Mouse (Mus musculus) ovary, postnatal 36 days (tissue): ENCODE measurements around the gene Nap1l4.
A peak's percentile ranks its signal among the peaks of the same experiment; 100 is the strongest.

ENCODE experiments used
- DNase-seq: peaks from one replicate; pipeline ENCODE4 v3.0.0; 2022; ENCODE audit warnings: low spot score, mixed read lengths

Nap1l4 gene

DNA sequence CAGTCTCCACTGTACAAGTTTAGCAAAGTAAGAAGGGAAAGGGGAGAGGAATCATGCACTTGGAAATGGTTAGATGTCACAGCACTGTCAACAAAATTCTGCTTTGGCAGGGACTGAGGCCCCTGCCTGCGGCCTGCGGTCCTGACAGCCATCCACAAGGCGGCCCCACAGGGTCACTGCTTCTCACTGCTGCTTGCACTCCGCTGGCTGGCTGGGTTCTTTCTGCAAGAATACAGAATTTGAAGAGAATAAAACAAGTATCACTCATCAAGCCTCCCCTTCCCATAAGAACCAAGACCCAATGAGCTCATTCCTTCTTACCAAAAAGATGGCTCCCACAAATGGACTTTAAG is 34.5 kb downstream of the Nap1l4 start:
- DNase-seq: no peak

DNA sequence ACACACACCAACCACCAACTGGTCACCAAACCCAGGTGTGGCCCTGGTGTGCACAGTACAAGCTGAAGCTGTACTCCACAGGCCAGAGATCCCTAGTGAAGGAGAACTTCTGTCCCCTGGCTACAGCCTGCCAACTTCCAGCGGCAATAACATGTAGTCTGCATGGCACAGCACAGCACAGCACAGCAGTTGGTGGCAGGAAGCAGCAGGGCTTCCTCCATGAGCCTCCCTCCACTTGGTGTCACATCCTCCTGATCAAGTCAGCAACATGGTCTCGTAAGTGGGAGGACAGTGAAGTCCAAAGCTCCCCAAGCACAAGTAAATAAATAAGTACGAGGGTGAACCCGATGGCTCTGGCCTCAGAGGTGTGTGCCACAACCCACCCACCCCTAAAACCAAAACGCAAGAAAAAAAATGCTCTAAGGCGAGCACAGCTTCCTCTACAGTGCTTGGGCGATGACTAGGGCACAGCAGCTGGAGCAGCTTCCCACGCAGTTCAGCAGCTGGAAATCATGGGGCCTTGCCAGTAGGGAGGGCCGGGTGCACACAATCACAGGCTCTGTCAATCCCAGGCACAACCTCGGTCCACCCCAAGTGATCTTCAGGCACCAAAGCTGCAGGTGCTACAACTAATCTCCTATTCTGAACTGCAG is 35.0 kb downstream of the Nap1l4 start:
- DNase-seq: no peak

DNA sequence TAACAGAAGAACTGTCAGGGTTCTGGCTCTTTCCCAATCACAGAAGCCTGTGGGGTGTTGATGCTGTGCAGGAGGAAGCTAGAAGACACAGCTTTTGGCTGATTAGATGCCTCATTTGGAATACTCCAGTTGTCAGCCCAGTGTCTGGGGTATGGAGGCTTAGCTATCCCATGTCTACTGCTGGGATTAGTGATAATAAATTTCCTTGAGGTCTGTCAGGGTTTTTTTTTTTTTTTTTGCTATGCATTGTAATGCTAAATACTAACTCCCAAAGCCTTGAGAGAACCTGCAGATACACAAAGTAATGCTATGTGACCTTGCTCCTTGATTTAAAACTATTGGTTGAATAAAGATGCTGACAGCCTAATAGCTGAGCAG is 37.6 kb downstream of the Nap1l4 start:
- no peak for DNase-seq

DNA sequence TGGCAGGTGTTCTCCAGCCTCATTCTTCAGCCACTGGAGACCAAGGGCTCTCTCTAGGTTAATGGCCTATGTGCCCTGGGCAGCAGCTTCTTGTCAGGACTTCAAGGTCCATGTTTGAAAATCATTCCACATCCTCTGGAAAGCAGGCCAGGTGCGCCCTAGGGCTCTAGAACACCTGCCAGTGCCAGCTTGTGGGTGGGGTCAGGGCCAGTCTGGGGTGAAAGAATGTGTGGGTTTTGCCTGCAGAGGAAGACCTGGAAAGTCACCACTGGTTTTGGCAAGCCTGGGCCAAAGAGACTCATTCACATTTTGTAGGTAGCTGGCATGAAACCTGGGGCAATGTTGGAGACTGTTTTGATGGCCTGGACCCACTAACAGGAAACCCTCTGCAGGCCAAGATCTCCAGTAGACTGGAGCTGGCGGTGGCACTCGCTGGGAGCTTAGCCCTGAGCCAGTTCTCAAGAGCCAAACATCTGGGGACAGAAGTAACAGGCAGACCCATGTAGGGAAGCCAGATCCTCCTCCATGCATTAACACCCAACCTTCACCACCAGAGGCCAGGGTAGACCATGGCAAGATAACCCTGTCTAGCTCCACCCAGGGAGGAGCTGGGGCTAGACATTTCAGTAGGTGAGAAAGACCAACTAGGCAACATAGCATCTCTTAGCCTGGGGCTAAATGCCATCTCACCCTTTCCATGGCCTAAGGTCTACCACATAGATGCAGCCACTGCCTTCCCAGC is 38.1 kb downstream of the Nap1l4 start:
- DNase-seq: no peak

DNA sequence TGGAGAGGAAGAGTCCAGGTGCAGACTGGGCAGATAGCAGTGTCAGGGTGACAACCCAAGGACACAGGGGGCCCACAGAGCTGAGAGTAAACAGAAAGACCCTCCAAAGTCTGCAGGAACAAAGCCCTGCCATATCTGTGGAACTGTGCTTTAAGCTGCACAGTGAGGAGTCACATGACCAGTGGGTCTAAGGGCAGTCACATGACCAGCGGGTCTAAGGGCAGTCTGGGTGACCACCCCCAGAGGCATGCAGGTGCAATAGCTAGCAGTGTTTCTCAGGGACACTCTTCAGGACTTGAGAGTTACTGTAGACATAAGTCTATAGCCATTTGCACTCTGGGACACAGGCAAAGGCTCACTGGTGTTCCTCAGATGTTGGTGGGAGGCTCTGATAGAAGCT is 39.3 kb downstream of the Nap1l4 start:
- no peak for DNase-seq

DNA sequence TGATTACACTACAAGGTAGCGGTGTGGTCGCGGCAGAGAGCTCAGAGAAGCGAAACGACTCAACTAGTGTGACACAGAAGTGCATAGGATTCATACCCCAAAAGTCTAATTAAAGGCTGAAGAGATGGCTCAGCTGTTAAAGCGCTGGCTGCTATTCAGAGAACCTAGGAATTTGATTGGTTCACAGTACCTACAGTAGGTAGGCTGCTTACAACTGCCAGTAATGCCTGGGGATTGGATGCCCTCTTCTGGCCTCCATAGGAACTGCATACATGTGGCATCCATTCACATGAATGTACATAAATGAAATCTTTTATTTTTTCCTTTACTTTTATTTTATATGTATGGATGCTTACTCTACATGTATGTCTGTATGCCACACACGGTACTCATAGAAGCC is 42.2 kb downstream of the Nap1l4 start:
- DNase-seq: no peak

DNA sequence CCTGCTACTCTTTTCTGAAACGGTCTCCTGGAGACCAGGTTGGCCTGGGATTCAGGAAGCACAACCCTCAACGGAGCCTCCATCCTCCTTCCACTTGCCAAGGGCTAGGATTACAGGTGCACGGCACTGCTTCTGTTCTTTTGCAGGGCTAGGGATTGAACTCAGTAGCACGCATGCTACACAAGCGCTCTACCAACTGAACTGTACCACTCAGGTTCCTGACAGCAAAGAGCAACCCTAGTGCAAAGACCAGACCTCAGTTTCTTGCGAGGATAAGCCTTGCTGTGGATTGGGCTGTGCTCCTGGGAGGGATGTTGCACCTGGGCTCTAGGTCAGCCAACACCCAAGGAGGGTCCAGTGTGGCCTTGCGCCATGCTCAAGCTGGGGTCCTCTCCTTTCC is 42.6 kb downstream of the Nap1l4 start:
- DNase-seq: no peak

DNA sequence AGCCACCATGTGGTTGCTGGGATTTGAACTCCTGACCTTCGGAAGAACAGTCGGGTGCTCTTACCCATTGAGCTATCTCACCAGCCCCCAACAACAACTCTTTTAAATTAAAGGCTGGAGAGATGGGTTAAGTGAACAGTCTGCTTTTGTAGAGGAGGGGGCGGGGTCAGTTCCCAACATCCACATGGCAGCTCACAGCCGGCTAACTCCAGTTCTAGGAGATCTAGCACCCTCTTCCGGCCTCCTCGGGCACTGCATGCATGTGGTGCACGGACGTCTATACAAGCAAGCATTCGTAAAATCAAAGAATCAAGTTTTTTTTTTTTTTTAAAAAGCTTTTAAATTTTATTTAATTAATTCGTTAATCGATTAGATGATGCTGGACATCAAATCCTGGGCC is 43.1 kb downstream of the Nap1l4 start:
- peak; percentile 76 for DNase-seq

DNA sequence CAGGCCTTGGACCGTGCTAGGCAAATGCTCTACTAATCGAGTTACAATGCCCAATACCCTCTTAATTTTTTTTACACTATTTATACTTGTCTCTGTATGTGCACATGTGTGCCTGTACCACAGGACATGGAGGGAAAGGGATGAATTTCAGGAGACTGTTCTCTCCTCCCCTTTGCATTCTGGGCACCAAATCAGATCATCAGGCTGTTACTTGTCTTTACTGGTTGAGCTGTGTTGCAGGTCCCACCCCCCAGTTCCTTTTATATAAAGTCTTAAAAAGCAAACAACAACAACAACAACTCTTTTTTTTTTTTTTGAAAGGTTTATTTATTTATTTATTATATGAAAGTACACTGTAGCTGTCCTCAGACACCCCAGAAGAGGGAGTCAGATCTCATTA is 43.5 kb downstream of the Nap1l4 start:
- no peak for DNase-seq

DNA sequence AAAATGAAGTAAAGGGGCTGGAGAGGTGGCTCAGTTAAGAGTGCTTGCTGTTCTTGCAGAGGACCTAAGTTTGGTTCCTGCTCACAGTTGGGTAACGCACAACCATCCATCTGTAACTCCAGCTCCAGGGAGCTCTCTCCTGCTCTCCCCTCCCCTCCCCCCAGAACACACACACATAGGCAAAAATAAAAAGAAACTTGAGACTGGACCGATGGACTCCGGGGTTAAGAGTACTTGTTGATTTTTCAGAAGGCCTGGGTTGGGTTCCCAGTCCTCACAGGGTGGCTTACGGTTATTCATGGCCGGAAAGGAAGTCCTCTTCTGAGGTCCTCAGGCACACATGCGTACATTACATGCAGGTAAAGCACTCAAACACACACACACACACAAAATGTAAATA is 45.0 kb downstream of the Nap1l4 start:
- no peak for DNase-seq

DNA sequence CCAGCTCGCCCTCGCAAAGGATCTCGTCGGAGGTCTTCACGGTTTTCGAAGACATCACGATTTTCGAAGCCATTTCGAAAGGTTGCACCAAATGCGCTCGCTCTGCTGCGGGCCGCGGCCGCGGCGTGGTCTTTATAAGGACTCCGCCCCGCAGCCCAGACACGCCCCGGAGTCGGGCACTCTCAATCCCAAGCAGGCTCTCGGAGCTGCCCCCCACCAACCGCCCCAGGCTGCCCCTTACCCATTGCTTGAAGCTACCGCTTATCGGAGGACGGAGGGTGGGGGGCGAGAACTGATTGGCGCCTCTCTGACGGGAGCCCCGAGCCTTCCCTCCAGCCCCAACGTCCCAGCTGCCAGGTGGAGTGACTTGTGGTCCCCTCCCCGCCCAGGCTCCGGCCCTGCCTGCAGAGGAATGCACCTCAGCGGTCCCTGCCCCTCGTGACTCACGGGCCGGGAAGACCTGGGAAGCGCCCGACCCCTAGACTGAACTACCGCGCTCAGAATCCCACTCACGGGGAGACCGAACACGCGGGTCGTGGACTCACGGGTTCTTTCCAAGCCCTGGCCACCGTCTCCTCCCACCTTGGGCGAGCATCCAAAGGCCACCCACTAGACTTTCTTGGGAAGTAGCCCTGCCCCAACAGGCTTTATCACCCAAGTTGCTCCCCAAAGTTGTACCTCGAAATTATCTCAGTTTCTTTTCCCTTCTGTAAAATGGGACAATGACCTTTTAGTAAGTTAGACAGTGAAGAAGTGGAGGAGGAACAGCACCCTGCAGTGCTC is 46.3 kb downstream of the Nap1l4 start, which contains the start of gene Phlda2:
Gene Phlda2 (minus strand): TSS at position 733 of the 783 bp plus-strand sequence.
- peak; percentile 19 for DNase-seq

DNA sequence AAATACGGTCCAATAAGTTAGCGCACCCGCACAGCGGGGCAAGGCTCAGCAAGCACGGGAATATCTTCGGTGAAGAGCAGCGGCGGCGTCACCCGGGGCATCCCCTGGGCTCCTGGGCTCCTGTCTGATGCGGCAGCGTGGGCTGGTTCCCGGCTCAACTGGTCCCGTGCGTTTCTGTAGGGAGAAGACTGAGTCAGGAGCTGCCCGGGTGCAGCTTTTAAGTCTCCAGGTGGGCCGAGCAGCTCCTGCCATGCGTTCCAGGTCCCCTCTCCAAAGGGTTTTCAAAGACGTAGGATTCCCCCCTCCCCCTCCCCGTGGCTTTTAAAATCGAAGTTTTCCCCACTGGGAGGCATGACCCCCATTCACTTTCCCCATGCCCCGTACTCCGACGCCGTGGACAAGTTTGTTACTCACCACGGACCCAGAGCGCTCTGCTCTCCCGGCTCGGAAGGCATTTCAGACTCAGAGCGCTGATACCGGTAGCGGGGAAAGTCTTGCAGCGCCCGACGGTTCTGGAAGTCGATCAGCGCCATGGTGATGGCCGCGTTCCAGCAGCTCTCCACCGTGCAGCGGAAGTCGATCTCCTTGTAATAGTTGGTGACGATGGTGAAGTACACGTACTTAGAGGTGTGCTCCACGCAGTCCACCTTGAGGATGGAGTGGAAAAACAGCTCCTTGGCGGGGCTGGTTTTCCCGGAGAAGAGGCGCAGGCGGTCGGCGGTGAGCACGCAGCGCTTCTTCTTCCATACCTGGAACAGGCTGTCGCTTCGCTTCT is 47.1 kb downstream of the Nap1l4 start:
- peak; percentile 46 for DNase-seq

DNA sequence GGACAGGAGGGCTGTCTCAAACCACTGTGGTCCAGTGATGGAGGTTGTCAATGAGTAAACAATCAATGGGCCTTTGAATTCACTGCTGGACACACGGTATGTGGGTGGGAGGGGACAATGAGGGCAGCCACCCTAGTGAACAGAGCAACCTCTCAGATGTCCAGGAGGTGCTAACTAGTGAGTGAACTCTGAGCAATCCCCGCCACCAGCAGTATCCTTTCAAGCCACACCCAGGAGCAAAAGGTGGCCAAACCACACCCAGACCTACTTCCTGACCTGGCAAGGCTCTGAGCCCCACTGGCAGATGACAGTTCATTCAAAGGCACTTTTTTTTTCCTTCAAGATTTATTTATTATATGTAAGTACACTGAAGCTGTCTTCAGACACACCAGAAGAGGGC is 48.0 kb downstream of the Nap1l4 start:
- DNase-seq: no peak

DNA sequence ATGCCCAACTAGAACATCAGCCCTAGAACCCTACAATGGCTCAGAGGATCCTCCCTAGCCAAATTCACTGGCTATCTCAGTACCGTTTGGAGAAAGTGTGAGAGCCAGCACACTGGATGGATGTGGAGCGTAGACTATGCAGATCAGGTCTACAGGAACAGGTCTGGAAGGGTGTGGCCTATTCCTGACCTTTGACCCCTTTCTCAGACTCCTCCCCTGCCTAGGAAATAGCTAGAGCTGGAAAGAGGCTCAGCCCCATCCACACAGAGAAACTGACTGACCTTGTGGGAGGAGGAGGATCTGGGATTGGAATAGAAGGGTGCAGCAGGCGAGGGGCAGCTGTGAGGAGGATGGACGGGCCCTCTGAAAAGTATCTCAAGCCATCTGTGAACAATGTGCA is 50.3 kb downstream of the Nap1l4 start:
- DNase-seq: no peak

DNA sequence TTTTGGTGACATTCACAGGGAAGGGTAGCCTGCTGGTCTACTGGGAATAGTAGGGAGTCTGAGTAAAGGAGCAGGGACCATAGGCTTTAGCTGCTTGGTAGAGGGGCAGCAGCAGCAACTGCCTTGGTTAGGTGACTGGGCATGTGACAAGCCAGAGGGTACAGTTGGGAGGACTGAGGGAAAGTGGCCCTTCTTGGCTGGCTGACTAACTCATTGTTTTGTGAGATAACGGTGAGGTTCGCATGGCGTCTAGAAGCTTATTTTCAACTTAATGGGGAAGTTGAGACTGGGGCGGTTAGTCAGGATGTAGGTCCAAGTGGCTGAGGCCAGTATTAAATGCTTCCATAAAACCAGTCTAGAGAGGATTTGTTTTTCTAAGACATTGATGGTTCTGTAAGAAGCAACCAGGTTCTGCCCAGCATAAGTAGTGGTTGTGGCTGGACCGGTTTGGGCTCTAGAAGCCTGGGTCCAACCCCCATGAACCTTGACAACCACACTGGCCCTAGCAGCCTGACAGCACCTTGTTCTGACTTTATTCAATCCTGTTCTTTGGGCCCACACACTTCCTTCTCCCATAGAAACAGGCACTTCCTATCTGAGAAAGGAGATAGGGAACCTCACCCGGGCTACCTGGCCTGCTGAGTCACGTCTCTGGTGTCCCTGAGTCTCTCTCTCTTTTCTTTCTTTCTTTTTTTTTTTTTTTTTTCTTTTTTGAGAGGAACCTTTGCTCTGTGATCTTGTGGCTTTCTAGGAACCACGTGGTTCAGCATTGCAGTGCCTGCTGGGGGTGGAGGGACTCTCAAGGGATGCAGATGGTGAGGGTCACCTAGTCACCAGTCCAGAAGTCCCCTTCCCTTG is 53.6 kb downstream of the Nap1l4 start:
- no peak for DNase-seq

DNA sequence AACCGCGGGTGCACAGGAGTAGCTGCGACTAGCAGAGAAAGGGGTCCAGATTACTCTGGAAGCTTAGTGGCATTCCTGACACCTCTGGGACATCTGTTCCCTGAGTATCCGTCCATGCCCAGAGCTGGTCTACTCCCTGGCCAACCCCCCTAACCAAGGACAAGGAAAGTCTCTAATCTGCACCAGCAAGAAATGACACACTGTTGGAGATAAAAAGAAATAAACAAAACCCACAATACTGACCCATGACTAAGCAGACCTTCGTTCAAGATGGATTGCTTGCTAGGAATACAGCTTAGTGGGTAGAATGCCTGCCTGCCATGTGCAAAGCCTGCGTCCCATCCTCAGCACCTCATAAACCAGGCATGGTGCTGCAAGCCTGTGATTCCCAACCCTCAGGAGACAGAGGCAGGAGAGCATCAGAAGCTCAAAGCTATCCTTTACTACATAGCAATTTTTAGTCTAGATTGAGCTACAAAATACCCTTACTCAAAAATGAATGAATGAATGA is 55.2 kb downstream of the Nap1l4 start:
- no peak for DNase-seq

DNA sequence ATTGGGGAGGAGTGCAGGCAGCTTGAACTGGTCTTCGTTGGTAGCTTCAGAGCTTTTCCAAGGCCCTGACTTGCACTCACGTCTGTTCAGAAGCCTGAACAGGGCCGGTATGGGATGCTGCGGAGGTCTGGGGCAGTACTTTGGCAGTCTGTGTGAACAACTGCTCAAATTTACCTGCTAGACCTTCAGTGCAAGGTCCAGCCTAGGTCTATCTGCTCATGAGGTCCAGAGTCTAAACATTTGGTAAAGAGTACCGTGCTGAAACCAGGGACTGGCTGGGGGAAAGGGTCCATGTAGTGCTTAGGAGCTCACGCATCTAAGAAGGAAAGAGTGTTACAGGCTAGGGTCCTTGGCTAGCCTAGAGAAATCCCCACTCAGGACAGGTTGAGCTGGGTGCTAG is 59.2 kb downstream of the Nap1l4 start:
- no peak for DNase-seq

DNA sequence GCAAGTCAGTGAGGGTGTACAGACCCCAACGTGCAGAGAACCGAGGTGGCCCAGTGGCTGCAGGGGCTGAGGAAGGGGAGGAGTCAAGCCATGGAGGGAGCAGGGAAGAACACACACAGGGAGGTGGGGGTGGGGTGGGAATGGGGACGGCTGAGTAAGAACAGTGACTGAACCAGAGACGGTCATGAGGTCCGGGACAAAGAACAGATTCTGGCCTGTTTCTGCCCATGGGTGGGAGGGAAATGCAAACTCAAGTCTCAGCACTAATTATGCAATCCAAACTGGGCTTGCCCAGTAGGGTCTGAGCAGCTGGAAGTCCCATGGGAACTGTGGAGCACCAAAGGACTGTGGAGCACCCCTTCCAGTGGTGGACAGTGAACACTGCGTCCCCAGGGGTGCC is 66.4 kb downstream of the Nap1l4 start:
- no peak for DNase-seq

DNA sequence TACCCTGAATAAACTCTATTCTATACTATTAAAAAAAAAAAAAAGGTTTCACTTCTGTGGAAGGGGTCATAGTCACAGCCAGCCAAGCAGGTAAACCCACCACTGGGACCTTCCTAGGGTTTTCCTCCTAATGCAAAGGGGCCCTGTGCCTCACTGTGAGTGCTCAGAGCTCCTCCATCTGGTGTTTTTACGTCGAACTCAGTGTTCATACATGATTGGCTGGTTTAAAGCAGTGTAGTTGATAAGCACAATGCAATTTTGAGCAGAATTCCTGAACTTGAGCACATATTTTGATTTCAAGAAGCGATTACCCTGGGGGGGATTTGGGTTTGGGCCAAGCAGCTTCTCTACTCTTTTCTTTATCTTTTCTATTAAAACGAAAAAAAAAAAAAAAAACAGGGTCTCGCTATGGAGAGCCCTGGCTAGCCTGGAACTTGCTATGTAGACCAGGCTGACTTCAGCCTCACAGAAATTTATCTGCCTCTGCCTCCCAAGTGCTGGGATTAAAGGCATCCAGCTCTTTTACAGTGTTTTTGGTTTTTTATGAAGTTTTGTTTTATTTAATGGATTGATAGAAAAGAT is 67.0 kb downstream of the Nap1l4 start:
- DNase-seq: no peak

DNA sequence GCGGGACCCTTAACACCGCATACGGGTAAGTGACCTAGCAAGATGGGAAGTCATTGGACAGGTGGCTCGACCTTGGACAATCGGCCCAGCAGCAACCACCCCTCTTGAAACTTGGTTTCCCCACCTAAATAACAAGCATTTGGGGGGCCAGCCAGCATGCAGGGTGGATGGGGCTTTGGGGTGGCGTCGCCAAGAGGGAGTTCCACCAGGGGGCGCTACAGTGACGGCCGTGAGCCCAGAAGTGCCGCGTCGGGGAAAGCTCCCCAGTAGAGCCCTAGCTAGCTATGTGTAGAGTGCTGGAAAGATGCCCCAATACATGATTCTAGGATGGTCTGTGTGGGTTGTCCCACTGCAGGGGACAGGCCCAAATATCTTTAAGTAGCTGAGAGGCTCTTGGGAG is 68.4 kb downstream of the Nap1l4 start:
- peak; percentile 66 for DNase-seq

DNA sequence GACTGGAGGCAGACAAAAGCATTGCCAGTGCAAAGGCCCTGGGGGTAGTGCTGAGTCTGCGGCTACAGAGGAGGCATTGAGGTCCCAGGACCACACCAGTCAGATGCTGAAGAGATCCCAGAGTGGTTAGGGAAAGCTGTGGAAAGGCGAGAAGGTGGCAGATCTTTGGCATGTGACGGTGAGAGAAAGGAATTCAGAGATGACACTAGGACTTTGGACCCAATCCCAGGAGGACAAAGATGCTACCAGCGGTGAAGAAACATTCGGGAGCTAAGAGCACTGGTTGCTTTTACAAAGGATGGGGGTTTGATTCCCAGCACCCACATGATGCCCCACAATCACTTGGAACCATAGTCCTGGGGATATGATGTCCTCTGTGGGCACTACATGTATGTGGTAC is 71.1 kb downstream of the Nap1l4 start:
- DNase-seq: no peak
